Mouse (Mus musculus): ENCODE data around the gene Hsd11b1.

DNA sequence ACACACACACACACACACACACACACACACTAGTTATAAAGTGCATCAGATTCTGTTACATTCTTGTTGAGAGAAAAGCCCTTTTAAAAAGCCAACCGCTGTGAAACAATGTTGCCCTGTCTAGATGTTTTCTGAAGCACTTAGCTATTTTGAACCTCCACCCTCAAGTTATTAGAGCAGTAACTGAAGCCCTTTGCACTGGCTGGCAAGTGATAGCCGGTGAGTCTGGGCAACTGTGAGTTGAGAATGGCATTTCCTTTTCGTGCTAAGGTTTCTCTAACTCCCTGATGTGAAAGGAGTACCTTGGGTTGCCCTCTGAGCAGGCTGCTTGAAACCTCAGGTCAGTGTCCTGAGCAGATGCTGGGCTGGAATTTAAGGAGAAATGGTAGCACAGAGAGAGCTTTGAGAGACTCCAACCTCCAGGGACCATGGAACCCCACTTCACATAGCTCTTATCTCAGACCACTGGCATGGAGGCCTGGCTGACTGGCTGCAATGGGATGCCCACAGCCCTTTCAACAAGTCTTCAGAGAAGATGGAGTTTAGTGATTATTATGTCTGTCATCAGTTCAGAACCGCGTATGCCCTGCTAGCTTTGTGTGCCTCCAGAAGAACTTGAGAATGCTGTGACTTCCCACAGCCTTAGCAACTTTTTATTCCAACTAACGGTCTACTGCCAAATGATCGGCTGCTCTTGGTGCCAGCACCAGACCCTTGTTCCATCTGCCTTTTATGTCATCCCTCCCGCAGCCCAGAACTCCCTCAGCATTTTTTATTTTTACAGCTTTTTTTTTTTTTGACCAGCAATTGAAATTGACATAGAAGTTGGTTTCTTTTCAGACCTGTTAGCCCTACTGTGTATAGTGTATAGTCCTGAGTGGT lies 608 bp downstream of the Hsd11b1 start:
- no peak for TF ChIP-seq EP300 (IDR thresholded peaks at IDR 0.05; ENCODE audit: low read depth in 1 of 2, low read length in 2 of 2)
- TF ChIP-seq CHD1 (IDR thresholded peaks at IDR 0.05; ENCODE audit: low read depth, low read length), result no peak
- TF ChIP-seq ELF1 (IDR thresholded peaks at IDR 0.05; ENCODE audit: low read depth, low read length), result no peak
- TF ChIP-seq POLR2A (IDR thresholded peaks at IDR 0.05; ENCODE audit: control insufficient read depth in 1 of 2, insufficient read depth in 1 of 2, low read depth in 1 of 2, low read length in 2 of 2, poor library complexity in 1 of 2), result no peak

Data from MEL (cell line).